Mouse (Mus musculus) E14TG2a.4 (cell line): ENCODE measurements around the gene Pf4.

Source experiments
- CTCF ChIP-seq: conservative IDR thresholded peaks from 2 replicates; pipeline ENCODE4 v1.5.1; 2014; ENCODE audit warnings: low read length
- NANOG ChIP-seq: IDR thresholded peaks from 2 replicates; pipeline ENCODE4 v1.6.1; 2014; ENCODE audit warnings: borderline replicate concordance, low read length, mixed read lengths
- POU5F1 ChIP-seq: IDR thresholded peaks from 2 replicates; pipeline ENCODE4 v1.6.1; 2014; ENCODE audit warnings: low read length, borderline replicate concordance

GRCm38 (mm10) chr5:90753934-90754333 lies 18.3 kb upstream of the Pf4 start:
- TF ChIP-seq CTCF = no peak
- no peak for TF ChIP-seq NANOG
- TF ChIP-seq POU5F1 = no peak
